Mouse (Mus musculus): ENCODE measurements at regions not wholly inside any gene's neighbourhood (a gene's known extent, or its start where the extent isn't known, plus 50 kb on each side); places are given as distances from the start of the nearest gene placed in this dataset.
A peak's percentile ranks its signal among the peaks of the same experiment; 100 is the strongest.

GRCm38 (mm10) chr8:126837318-126838025, 108.2 kb downstream of the Tomm20 start:
- no peaks in the 10 kb centered on the region for H3K9me3 ChIP-seq
- 87% methylated on average over 9 of the region's 9 CpGs for WGBS
- H3K27ac ChIP-seq, result peak overlapping the region; percentile 91
- no peaks in the 10 kb centered on the region for H3K27me3 ChIP-seq (ENCODE audit: insufficient read depth, poor library complexity, severe bottlenecking)
- DNase-seq (ENCODE audit: low spot score), result no peak
- H3K4me3 ChIP-seq, result no peak overlapping the region
- H3K4me1 ChIP-seq (replicated peaks), result peaks cover 73% of the 10 kb centered on the region
- H3K36me3 ChIP-seq, result no peaks in the 10 kb centered on the region

DNA sequence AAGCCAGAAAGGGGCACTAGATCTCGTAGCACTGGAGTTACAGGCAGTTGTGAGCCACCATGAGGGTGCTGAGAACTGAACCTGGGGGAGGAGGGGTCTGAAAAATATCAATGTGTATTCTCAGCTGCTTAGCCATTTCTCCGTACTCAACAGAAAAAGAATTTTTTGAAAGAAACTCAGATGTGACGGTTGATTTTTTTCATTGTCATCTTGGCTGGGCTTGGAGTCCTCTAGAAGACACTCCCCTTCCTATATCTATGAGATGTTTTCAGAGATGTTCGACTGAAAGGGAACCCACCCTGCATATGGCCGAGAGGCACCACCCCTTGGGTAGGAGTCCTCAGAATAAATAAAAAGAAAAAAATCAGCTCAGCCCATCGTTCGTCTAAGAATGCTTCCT, 110.1 kb downstream of the Tomm20 start:
- Histone ChIP-seq H3K4me3 (no peak overlapping the region), H3K36me3 (no peaks in the 10 kb centered on the region), H3K27me3 (ENCODE audit: insufficient read depth, poor library complexity, severe bottlenecking) (no peaks in the 10 kb centered on the region), H3K9me3 (no peaks in the 10 kb centered on the region), H3K4me1 (replicated peaks) (peaks cover 75% of the 10 kb centered on the region), H3K27ac (0 out of 2 replicates have a peak overlapping the region, but pooled peaks have one; percentile 19)
- 83% methylated on average over 7 of the region's 7 CpGs for WGBS
- no peak for DNase-seq (ENCODE audit: low spot score)

DNA sequence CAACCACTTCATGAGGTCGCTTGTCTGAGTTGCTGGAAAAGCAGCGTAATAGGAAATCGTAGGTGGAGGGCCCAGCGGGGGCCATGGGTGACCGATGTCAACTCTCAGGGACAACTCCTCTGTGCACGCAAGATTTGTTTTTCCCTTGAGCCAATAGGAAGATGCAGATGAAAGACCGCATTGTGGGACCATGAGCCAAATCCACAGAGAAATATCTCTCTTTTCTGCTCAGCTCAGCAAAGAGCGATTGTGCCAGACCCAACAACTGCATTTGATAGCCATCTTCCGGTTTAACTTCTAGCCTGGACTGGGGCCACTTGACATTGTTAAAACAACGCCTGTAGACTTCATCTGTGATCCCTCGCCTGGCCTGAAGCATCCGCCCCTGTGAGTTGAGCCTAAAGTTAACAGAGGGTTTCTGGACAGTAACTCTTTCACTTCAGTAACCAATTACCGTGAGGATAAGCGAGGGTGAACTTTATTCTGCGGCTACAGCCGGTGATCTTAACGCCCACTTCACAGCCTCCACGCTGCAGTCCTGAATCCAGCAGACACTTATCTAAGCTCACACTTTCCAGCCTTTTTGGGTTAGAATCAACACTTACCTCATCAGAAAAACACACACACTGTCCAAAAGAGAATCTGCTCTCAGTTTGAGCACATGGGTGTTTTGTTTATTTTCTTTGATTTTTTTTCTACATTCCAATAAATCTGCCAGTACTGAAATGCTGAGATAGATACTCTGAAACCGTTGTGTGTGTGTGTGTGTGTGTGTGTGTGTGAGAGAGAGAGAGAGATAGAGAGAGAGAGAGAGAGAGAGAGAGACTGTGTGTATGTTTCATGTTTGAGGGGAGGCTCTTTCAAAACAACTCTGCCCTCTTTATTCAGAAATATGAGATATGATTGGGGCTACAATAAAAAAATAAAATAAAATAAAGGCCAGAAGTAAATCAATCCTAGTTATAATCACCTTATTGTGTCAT, 111.9 kb downstream of the Tomm20 start:
- no peaks in the 10 kb centered on the region for H3K9me3 ChIP-seq
- peak overlapping the region; percentile 74 for H3K27ac ChIP-seq
- peaks cover 72% of the 10 kb centered on the region for H3K4me1 ChIP-seq (replicated peaks)
- no peak for DNase-seq (ENCODE audit: low spot score)
- no peaks in the 10 kb centered on the region for H3K27me3 ChIP-seq (ENCODE audit: insufficient read depth, poor library complexity, severe bottlenecking)
- no peaks in the 10 kb centered on the region for H3K36me3 ChIP-seq
- H3K4me3 ChIP-seq, result no peak overlapping the region
- WGBS, result 62% methylated on average over 19 of the region's 19 CpGs

GRCm38 (mm10) chr8:126833006-126833405, 112.6 kb downstream of the Tomm20 start:
- Histone ChIP-seq H3K4me1 (replicated peaks) (peaks cover 70% of the 10 kb centered on the region), H3K9me3 (no peaks in the 10 kb centered on the region), H3K36me3 (no peaks in the 10 kb centered on the region), H3K27ac (peak overlapping the region; percentile 74), H3K27me3 (ENCODE audit: insufficient read depth, poor library complexity, severe bottlenecking) (no peaks in the 10 kb centered on the region), H3K4me3 (no peak overlapping the region)
- 38% methylated on average over 5 of the region's 5 CpGs for WGBS
- no peak for DNase-seq (ENCODE audit: low spot score)

DNA sequence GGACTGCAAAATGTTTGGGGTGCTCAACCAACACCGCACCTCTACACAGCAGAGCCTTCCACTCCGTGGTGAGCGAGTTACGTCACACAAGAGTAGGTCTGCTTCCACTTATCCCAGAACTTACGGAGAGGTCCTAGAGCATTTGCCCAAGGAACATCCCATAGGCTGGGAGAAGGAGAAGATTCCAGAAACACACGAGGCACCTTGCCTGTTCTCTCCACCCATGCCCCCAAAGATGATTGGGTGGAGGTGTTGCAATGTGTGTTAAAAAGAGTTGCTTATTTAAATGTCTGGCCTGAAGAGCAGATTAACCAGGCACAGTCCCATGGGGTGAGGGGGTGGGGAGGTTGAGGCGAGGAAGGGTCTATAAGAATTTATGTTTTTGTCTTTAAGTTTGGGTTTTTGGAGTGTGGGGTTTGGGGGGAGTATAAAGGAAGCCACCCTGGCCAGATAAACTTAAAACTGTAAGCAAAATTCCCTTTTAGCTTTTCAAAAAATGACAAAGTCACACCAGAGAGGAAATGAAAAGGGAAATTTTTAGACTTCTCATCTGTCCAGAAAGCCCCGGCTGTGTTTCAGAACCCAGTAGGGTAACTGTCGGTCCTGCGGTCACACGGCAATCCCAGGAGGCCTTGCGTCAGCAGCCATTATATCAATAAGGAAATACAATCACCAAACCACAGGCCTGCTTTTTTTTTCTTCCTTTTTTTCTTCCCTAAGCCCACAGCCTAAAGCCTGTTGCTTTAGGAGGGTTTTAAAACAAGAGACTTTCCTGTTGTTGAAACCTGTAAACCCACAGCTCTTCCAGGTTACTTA, 113.3 kb downstream of the Tomm20 start:
- no peak for DNase-seq (ENCODE audit: low spot score)
- peaks cover 70% of the 10 kb centered on the region for H3K4me1 ChIP-seq (replicated peaks)
- no peaks in the 10 kb centered on the region for H3K9me3 ChIP-seq
- no peaks in the 10 kb centered on the region for H3K36me3 ChIP-seq
- H3K27ac ChIP-seq, result peak overlapping the region; percentile 74
- 71% methylated on average over 12 of the region's 12 CpGs for WGBS
- no peaks in the 10 kb centered on the region for H3K27me3 ChIP-seq (ENCODE audit: insufficient read depth, poor library complexity, severe bottlenecking)
- no peak overlapping the region for H3K4me3 ChIP-seq

GRCm38 (mm10) chr8:126831312-126832162, 114.1 kb downstream of the Tomm20 start:
- Histone ChIP-seq H3K36me3 (no peaks in the 10 kb centered on the region), H3K27me3 (ENCODE audit: insufficient read depth, poor library complexity, severe bottlenecking) (no peaks in the 10 kb centered on the region), H3K4me3 (no peak overlapping the region), H3K4me1 (replicated peaks) (peaks cover 74% of the 10 kb centered on the region), H3K27ac (peak overlapping the region; percentile 74), H3K9me3 (no peaks in the 10 kb centered on the region)
- DNase-seq (ENCODE audit: low spot score), result no peak
- WGBS, result 89% methylated on average over 16 of the region's 16 CpGs

- no peak for DNase-seq (ENCODE audit: low spot score)
Observed at GRCm38 (mm10) chr8:126830242-126830530, 115.5 kb downstream of the Tomm20 start.

GRCm38 (mm10) chr8:126829376-126830241, 116.0 kb downstream of the Tomm20 start:
- no peak for DNase-seq (ENCODE audit: low spot score)
- Histone ChIP-seq H3K36me3 (no peaks in the 10 kb centered on the region), H3K4me1 (replicated peaks) (peaks cover 84% of the 10 kb centered on the region), H3K4me3 (no peak overlapping the region), H3K27ac (peak overlapping the region; percentile 56), H3K27me3 (ENCODE audit: insufficient read depth, poor library complexity, severe bottlenecking) (no peaks in the 10 kb centered on the region), H3K9me3 (no peaks in the 10 kb centered on the region)
- 80% methylated on average over 17 of the region's 17 CpGs for WGBS

More at GRCm38 (mm10) chr8:126830242-126830530, 115.5 kb downstream of the Tomm20 start:
- 51% methylated on average over 5 of the region's 5 CpGs for WGBS
- no peaks in the 10 kb centered on the region for H3K27me3 ChIP-seq (ENCODE audit: insufficient read depth, poor library complexity, severe bottlenecking)
- no peaks in the 10 kb centered on the region for H3K36me3 ChIP-seq
- H3K4me1 ChIP-seq (replicated peaks), result peaks cover 80% of the 10 kb centered on the region
- peak overlapping the region; percentile 56 for H3K27ac ChIP-seq
- no peak overlapping the region for H3K4me3 ChIP-seq
- H3K9me3 ChIP-seq, result no peaks in the 10 kb centered on the region

DNA sequence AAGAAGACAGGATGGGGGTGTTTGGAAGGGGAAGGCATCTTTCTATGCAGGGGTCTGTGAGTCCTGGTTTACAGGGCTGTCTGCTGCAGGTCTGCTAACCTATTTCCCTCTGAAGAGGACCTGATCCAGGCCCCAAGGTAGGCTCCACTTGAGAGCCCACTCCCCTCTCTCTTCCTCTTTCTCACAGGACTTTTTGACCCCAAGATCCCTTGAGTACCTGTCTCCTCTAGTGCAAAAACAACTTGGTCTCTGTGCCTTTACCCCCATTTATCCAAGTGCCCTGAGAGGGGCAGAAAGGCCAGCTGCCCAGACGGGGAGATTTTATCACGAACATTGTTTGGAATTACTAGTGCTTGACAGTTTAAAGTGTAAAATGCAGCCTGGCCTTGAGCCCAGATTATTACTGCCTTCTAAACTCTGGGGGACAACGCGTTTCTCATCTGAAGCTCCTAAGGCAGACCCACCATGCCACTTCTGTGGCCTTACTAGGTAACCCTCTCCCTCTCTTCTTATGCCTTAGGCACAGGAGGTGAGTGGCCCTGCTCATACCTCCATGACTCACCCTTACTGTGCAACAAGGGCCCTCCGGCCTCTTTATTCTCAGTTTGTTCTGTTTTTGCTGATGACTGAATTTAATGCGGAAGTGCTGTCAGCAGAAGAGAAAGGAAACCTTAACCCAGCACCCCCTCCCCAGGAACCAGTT, 117.8 kb downstream of the Tomm20 start:
- no peak overlapping the region for H3K4me3 ChIP-seq
- H3K27me3 ChIP-seq (ENCODE audit: insufficient read depth, poor library complexity, severe bottlenecking), result no peaks in the 10 kb centered on the region
- WGBS, result 76% methylated on average over 6 of the region's 6 CpGs
- H3K36me3 ChIP-seq, result no peaks in the 10 kb centered on the region
- no peak for DNase-seq (ENCODE audit: low spot score)
- peak overlapping the region; percentile 95 for H3K27ac ChIP-seq
- peaks cover 76% of the 10 kb centered on the region for H3K4me1 ChIP-seq (replicated peaks)
- no peaks in the 10 kb centered on the region for H3K9me3 ChIP-seq

DNA sequence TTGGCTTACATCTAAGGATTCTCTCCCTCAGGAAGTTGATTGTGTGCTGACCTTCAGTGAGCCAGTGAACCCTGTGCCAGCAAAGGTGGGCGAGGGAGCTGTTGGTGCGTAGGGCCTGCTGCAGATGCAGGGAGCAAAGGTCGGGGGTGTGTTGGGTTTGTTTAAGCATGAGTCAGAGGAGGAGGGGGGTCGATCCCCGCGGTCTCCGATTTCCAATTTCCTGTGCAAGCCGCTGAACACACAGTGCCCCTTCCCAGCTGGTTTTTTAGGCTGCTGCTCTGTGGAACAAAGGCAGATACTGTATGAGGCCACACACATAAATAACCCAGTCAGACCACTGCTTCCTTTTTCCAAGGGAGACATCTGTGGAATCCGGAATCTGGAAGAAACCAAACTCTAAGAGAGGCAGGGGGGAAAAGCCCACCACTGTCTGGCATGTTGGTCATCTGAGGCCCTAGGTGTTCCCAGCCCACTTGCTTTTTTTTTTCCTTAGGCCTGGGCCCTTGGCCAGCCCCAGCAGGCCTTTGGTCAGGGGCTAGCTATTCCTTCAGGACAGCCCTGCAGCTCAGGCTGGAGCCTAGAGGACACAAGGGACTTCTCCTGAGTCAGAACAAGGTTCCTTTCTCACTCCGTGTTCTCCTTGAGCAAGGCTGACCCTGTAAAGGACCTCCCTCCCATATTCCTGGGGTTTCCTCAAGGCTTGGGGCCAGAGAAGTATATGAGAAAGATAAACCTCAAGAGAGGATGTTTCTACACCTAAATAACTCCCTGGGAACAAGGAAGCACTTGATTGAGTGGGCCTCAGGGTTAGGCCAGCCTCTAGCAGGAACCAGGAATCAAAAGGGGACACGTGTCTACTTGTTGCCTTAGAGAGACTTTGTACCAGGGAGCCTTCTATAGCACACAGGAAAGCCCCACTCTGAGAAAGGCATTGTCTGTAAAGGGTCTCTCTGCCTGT, 119.0 kb downstream of the Tomm20 start:
- 4% methylated on average over 11 of the region's 11 CpGs for WGBS
- peak; percentile 92 for DNase-seq (ENCODE audit: low spot score)
- Histone ChIP-seq H3K9me3 (no peaks in the 10 kb centered on the region), H3K4me1 (replicated peaks) (peaks cover 66% of the 10 kb centered on the region), H3K36me3 (no peaks in the 10 kb centered on the region), H3K4me3 (peak overlapping the region; percentile 33), H3K27ac (peak overlapping the region; percentile 95), H3K27me3 (ENCODE audit: insufficient read depth, poor library complexity, severe bottlenecking) (no peaks in the 10 kb centered on the region)

Measured in hindbrain, embryonic 10.5 days (tissue).